Mouse (Mus musculus) liver, adult (tissue): ENCODE data around the gene Ldlrad3.
A peak's percentile ranks its signal among the peaks of the same experiment; 100 is the strongest.

ENCODE experiments used
- GATA4 ChIP-seq: IDR thresholded peaks from 2 replicates; pipeline ENCODE4 v1.6.1; 2014; ENCODE audit warnings: mild to moderate bottlenecking, low read length; ENCODE audit not compliant: insufficient replicate concordance

The Ldlrad3 gene

GRCm38 (mm10) chr2:101976399-101977064 is 209.7 kb downstream of the Ldlrad3 start:
- no peak for TF ChIP-seq GATA4

GRCm38 (mm10) chr2:101973810-101974209 is 212.4 kb downstream of the Ldlrad3 start:
- TF ChIP-seq GATA4 = no peak

- no peak for TF ChIP-seq GATA4
Observed at GRCm38 (mm10) chr2:101967601-101968000, 218.6 kb downstream of the Ldlrad3 start.

GRCm38 (mm10) chr2:101967152-101967551 is 219.0 kb downstream of the Ldlrad3 start:
- no peak for TF ChIP-seq GATA4

- TF ChIP-seq GATA4 = peak; percentile 42; the same call in 1 of the 2 replicates
Observed at GRCm38 (mm10) chr2:101966017-101966416, 220.2 kb downstream of the Ldlrad3 start.

GRCm38 (mm10) chr2:101965515-101965914 is 220.7 kb downstream of the Ldlrad3 start:
- TF ChIP-seq GATA4 = no peak

GRCm38 (mm10) chr2:101963367-101963766 is 222.8 kb downstream of the Ldlrad3 start:
- TF ChIP-seq GATA4 = no peak

GRCm38 (mm10) chr2:101962349-101962748 is 223.8 kb downstream of the Ldlrad3 start:
- no peak for TF ChIP-seq GATA4

- TF ChIP-seq GATA4 = no peak
Observed at GRCm38 (mm10) chr2:101961391-101961790, 224.8 kb downstream of the Ldlrad3 start.

- no peak for TF ChIP-seq GATA4
Observed at GRCm38 (mm10) chr2:101960658-101961057, 225.5 kb downstream of the Ldlrad3 start.

GRCm38 (mm10) chr2:101956125-101956524 is 230.1 kb downstream of the Ldlrad3 start:
- no peak for TF ChIP-seq GATA4

- TF ChIP-seq GATA4 = no peak
Observed at GRCm38 (mm10) chr2:101952951-101953361, 233.2 kb downstream of the Ldlrad3 start.

- TF ChIP-seq GATA4 = no peak
Observed at GRCm38 (mm10) chr2:101950716-101951520, 235.3 kb downstream of the Ldlrad3 start.

- TF ChIP-seq GATA4 = no peak
Observed at GRCm38 (mm10) chr2:101935006-101935405, 251.2 kb downstream of the Ldlrad3 start.

GRCm38 (mm10) chr2:101933301-101933700 is 252.9 kb downstream of the Ldlrad3 start:
- no peak for TF ChIP-seq GATA4
